Mouse (Mus musculus) G1E (cell line): ENCODE results near the gene Eif2s2. TPM values are rescaled to one million over a fixed set of nuclear protein-coding genes. Genes with fewer than 3 reads are reported as not detected.
"Not testable (repeated sequence)": the region's sequence is repeated elsewhere in the genome, so short reads cannot be mapped to it uniquely, and the experiment has no call there.

Experiments used
- ATAC-seq: 2 replicates; pipeline ENCODE4 v1.8.0; 2016; ENCODE audit warnings: mild to moderate bottlenecking; ENCODE audit not compliant: insufficient number of reproducible peaks, poor library complexity, low FRiP score, severe bottlenecking; ENCODE audit errors: extremely low read depth
- DNase-seq: peaks from one replicate; pipeline ENCODE4 v3.0.0; 2012; ENCODE audit warnings: low spot score
- H3K27me3 ChIP-seq: 2 replicates; pipeline ENCODE4 v1.6.1; 2012; ENCODE audit warnings: mild to moderate bottlenecking, low read length, inconsistent platforms; ENCODE audit not compliant: insufficient read depth
- H3K36me3 ChIP-seq: replicated peaks from 2 replicates; pipeline ENCODE3; 2012; ENCODE audit warnings: mild to moderate bottlenecking, inconsistent platforms
- H3K4me1 ChIP-seq: 2 replicates; pipeline ENCODE4 v1.6.1; 2012; ENCODE audit warnings: low read depth, low read length, inconsistent platforms, mixed read lengths; ENCODE audit not compliant: insufficient read depth
- H3K4me3 ChIP-seq: 2 replicates; pipeline ENCODE4 v1.5.1; 2012; ENCODE audit warnings: low read depth, mild to moderate bottlenecking, inconsistent platforms, low read length, moderate library complexity, mixed read lengths
- H3K9me3 ChIP-seq: replicated peaks from 2 replicates; pipeline ENCODE4 v1.6.1; 2012; ENCODE audit warnings: inconsistent platforms
- CTCF ChIP-seq: IDR thresholded peaks from 2 replicates; pipeline ENCODE4 v1.5.1; 2012; ENCODE audit warnings: low read depth, low read length, inconsistent platforms, mixed read lengths
- GATA1 ChIP-seq: IDR thresholded peaks from 2 replicates; pipeline ENCODE4 v1.6.1; 2012; ENCODE audit warnings: borderline replicate concordance, low read length, inconsistent platforms, mixed read lengths
- GATA2 ChIP-seq: IDR thresholded peaks from 2 replicates; pipeline ENCODE4 v1.6.1; 2012; ENCODE audit warnings: low read depth, low read length, inconsistent platforms, borderline replicate concordance
- POLR2AphosphoS5 ChIP-seq: IDR thresholded peaks from 2 replicates; pipeline ENCODE4 v1.6.1; 2012; ENCODE audit warnings: low read depth, low read length, inconsistent platforms; ENCODE audit not compliant: insufficient replicate concordance
- TAL1 ChIP-seq: conservative IDR thresholded peaks from 2 replicates; pipeline ENCODE4 v1.6.1; 2012; ENCODE audit warnings: low read depth, low read length, inconsistent platforms, mixed read lengths
- polyA plus RNA-seq: library from polyadenylated mRNA; stranded (reverse); fragments of >175 nt; gene quantifications from 2 replicates; pipeline ENCODE4 v1.2.3, GENCODE M21; 2012
- total RNA-seq, 2 experiments: library from RNA; stranded (forward) in 1 of 2; stranded (reverse) in 1 of 2; fragments of 200-1000 nt in 1 of 2; fragments of >200 nt in 1 of 2; fragmentation: Nextera tagmentation in 1 of 2; gene quantifications; 2 replicates each; pipeline ENCODE4 v1.2.3; 2014 to 2017

Eif2s2 gene
- total and polyA plus RNA-seq, 3 experiments: 21.4 to 237 (median 155) TPM

DNA sequence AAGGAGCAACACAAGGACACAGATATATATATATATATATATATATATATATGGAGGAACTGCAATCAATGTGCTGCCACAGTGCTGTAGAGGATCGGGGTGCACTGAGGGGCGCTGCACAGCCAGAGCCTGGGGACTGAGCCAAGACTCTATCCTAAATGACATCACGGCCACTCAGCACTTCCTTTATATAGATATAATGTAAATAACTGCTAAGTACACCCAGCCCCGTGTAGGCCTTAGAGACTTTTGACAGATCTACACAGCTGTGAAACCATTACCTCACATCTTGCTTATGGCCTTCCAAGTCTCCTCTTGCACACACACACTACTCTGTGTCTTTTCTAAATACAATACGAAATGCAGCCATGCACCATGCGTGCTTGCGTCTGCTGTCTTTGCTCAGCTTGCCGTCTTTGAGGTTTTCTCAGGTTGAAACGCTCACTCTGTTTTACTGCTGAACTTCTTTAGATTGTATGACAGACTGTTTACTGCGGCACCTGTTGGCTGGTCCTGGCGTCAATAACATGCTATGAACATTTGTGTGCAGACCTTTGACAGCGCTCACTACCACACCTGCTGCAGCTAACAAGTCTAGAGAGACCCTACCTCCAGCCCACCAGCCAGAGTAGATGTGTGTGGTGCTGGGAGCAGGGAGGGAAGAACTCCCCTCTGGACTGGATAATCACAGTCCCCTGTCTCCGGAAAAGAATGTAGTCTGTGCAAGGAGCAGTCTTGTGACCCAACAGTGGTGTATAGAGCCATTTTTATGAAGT, 25.3 kb upstream of the Eif2s2 start:
- Histone ChIP-seq H3K36me3 (no peaks in the 10 kb centered on the region), H3K4me1 (no peaks in the 10 kb centered on the region), H3K4me3 (no peak overlapping the region), H3K9me3 (no peaks in the 10 kb centered on the region), H3K27me3 (peaks cover 6% of the 10 kb centered on the region)
- no peak for ATAC-seq
- no peak for DNase-seq
- TF ChIP-seq POLR2AphosphoS5: no peak
- no peak for TF ChIP-seq CTCF
- TF ChIP-seq GATA2: no peak
- TF ChIP-seq GATA1: no peak
- no peak for TF ChIP-seq TAL1

GRCm38 (mm10) chr2:154916547-154916946, 23.8 kb upstream of the Eif2s2 start:
- H3K36me3 ChIP-seq: no peaks in the 10 kb centered on the region
- no peak for DNase-seq
- no peak for ATAC-seq

GRCm38 (mm10) chr2:154915922-154916541, 23.3 kb upstream of the Eif2s2 start:
- Histone ChIP-seq H3K36me3 (no peaks in the 10 kb centered on the region), H3K4me1 (no peaks in the 10 kb centered on the region), H3K4me3 (no peak overlapping the region), H3K9me3 (no peaks in the 10 kb centered on the region), H3K27me3 (peaks cover 6% of the 10 kb centered on the region)
- ATAC-seq: no peak
- DNase-seq: no peak
- TF ChIP-seq CTCF (no peak), GATA2 (no peak), GATA1 (no peak), POLR2AphosphoS5 (no peak), TAL1 (no peak)

More at GRCm38 (mm10) chr2:154916547-154916946, 23.8 kb upstream of the Eif2s2 start:
- H3K9me3 ChIP-seq: no peaks in the 10 kb centered on the region
- H3K27me3 ChIP-seq: peaks cover 6% of the 10 kb centered on the region
- TF ChIP-seq CTCF: no peak
- TF ChIP-seq TAL1: no peak
- TF ChIP-seq POLR2AphosphoS5: no peak
- no peak for TF ChIP-seq GATA2
- TF ChIP-seq GATA1: no peak
- H3K4me1 ChIP-seq: no peaks in the 10 kb centered on the region
- H3K4me3 ChIP-seq: no peak overlapping the region

- TF ChIP-seq POLR2AphosphoS5 (no peak), TAL1 (no peak), CTCF (no peak), GATA2 (no peak), GATA1 (no peak)
- Histone ChIP-seq H3K27me3 (peaks cover 12% of the 10 kb centered on the region; the same call in 1 of the 2 replicates), H3K9me3 (no peaks in the 10 kb centered on the region), H3K36me3 (no peaks in the 10 kb centered on the region), H3K4me3 (no peak overlapping the region), H3K4me1 (no peaks in the 10 kb centered on the region)
- DNase-seq: no peak
- no peak for ATAC-seq
These were observed 17.1 kb upstream of the Eif2s2 start for GRCm38 (mm10) chr2:154909789-154910188.

DNA sequence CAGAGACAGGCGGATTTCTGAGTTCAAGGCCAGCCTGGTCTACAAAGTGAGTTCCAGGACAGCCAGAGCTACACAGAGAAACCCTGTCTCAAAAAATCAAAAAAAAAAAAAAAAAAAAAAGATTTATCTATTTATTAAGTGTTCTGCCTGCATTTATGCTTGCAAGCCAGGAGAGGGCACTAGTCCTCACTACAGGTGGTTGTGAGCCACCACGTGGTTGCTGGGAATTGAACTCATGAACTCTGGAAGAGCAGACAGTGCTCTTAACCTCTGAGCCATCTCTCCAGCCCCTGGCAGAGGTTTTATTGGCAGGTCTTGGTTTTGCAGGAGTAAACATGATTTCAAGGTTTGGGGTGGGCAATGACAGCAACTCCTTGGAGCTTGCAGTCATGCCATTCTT, 15.5 kb upstream of the Eif2s2 start:
- DNase-seq, H3K4me3 ChIP-seq, H3K4me1 ChIP-seq, ATAC-seq, H3K9me3 ChIP-seq, H3K36me3 ChIP-seq: not testable (repeated sequence)
- H3K27me3 ChIP-seq: peaks cover 11% of the 10 kb centered on the region

DNA sequence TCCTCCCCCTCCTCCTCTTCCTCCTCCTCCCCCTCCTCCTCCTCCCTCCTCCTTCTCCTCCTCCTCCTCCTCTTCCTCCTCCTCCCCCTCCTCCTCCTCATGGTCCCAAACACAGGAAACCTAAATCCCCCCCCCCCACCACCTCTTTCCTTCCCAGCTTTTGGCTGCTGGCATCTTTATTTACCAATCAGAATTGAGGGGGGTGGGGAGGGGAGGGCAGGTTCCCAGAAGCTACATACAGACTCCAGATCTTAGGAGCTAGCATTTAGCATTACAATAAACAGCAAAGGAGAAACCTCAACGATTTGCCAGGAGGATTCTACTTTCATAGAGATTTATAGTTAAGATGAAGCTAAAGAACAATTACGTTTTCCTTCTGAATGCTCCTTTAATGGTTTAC, 13.1 kb upstream of the Eif2s2 start:
- Histone ChIP-seq H3K9me3 (no peaks in the 10 kb centered on the region), H3K4me3 (no peak overlapping the region), H3K4me1 (no peaks in the 10 kb centered on the region), H3K36me3 (no peaks in the 10 kb centered on the region), H3K27me3 (peaks cover 18% of the 10 kb centered on the region)
- ATAC-seq (no peak), DNase-seq (no peak)
- TF ChIP-seq GATA1 (no peak), CTCF (no peak), GATA2 (no peak), POLR2AphosphoS5 (no peak), TAL1 (no peak)
